Comparison of ENCODE assay signal across 8 mouse cellular contexts in genomic region chr7:144935563-144935962, GRCm38 (mm10). TPM values are rescaled to one million over a fixed set of nuclear protein-coding genes. Genes with fewer than 3 reads are reported as not detected.
DNase-seq lines count a peak whose midpoint lies in the region; ATAC-seq and TF ChIP-seq lines count a peak whose summit lies in the region.
"Had no signal": no experiment of that assay in that cellular context is flagged by ENCODE, and none has a peak within 500 bp of the region (broad histone marks: within the 10 kb centered on the region; RNA-seq: fewer than 3 reads in every experiment).

No protein-coding gene starts in this region.

- intact Hi-C loops in left cerebral cortex, adult 2 months (cut with DNase I) = no loop called here

- ATAC-seq in midbrain, embryonic 15.5 days (replicated peaks) = no peak

- no peaks in the 10 kb centered on the region for H3K36me3 ChIP-seq in midbrain, embryonic 15.5 days (replicated peaks)

- H3K4me1 ChIP-seq in midbrain, embryonic 15.5 days = peaks cover 43% of the 10 kb centered on the region

- H3K9me3 ChIP-seq in midbrain, embryonic 15.5 days = no peaks in the 10 kb centered on the region

- WGBS in midbrain, embryonic 15.5 days = 49% methylated on average over 5 of the region's 5 CpGs

- H3K4me2 ChIP-seq in midbrain, embryonic 15.5 days = 0 out of 2 replicates have a peak overlapping the region, but pooled peaks have one; percentile 5

- H3K4me3 ChIP-seq in left cerebral cortex, adult 2 months = no peak overlapping the region
- H3K4me3 ChIP-seq in midbrain, embryonic 15.5 days = no peak overlapping the region

- TF ChIP-seq CTCF in left cerebral cortex, adult 2 months (IDR thresholded peaks at IDR 0.05) = peak; percentile 62

- no peak overlapping the region for H3K9ac ChIP-seq in midbrain, embryonic 15.5 days

- peak in 1 of 2 experiments; percentile 47 for DNase-seq in left cerebral cortex, adult 2 months (ENCODE audit: extremely low spot score in 1 of 2, low spot score in 2 of 2)
- DNase-seq in left cerebral cortex, adult 18-20 months (ENCODE audit: low spot score in 2 of 2) = no peak
- peak; percentile 79 for DNase-seq in MN1 (ENCODE audit: low spot score)
- peak; percentile 94 for DNase-seq in brain, adult 2 months (ENCODE audit: low read depth, low spot score)
- DNase-seq in heart, postnatal 4 days = peak; percentile 73
- no peak for DNase-seq in urinary bladder, adult 2 months (ENCODE audit: low spot score)

- H3K27me3 ChIP-seq in midbrain, embryonic 15.5 days (replicated peaks) = peaks cover 20% of the 10 kb centered on the region

- H3K27ac ChIP-seq in left cerebral cortex, adult 2 months = no peak overlapping the region
- H3K27ac ChIP-seq in midbrain, embryonic 15.5 days = peak overlapping the region; percentile 3; the same call in 1 of the 2 replicates

RNA-seq across cellular contexts. Expression of gene Ccnd1, which starts 4.2 kb away (rescaled TPM):
- 10 to 100 TPM; 57.0 to 57.7 TPM for total RNA-seq in left cerebral cortex, adult 2 months (2021)
- total RNA-seq in left cerebral cortex, adult 18-20 months (2021) = 10 to 100 TPM; 42.9 to 57.5 TPM
- total RNA-seq in heart, postnatal 4 days (2021) = 100 to 1,000 TPM; 128 to 130 TPM
- polyA plus RNA-seq in midbrain, embryonic 15.5 days (2015; fragmentation: Nextera tagmentation; extraction: Ambion mirVana) = 39.4 and 40.8 TPM in 2 replicates
- polyA plus RNA-seq in urinary bladder, adult 2 months (2012; rRNA removed) = 79.1 and 96.1 TPM in 2 replicates

RNA-seq across cellular contexts. Expression of gene LTO1, which starts 20.7 kb away (rescaled TPM):
- total RNA-seq in left cerebral cortex, adult 2 months (2021) = 10 to 100 TPM; 26.4 to 27.8 TPM
- 10 to 100 TPM; 27.0 to 27.2 TPM for total RNA-seq in left cerebral cortex, adult 18-20 months (2021)
- total RNA-seq in heart, postnatal 4 days (2021) = 10 to 100 TPM; 13.8 to 14.8 TPM
- 32.2 and 33.6 TPM in 2 replicates for polyA plus RNA-seq in midbrain, embryonic 15.5 days (2015; fragmentation: Nextera tagmentation; extraction: Ambion mirVana)
- polyA plus RNA-seq in urinary bladder, adult 2 months (2012; rRNA removed) = 48.1 and 48.3 TPM in 2 replicates

RNA-seq across cellular contexts. Expression of gene Fgf15, which starts 39.2 kb away (rescaled TPM):
- not detected for total RNA-seq in left cerebral cortex, adult 2 months (2021)
- total RNA-seq in left cerebral cortex, adult 18-20 months (2021) = not detected
- not detected for total RNA-seq in heart, postnatal 4 days (2021)
- 26.7 and 26.8 TPM in 2 replicates for polyA plus RNA-seq in midbrain, embryonic 15.5 days (2015; fragmentation: Nextera tagmentation; extraction: Ambion mirVana)
- not detected in 2 replicates for polyA plus RNA-seq in urinary bladder, adult 2 months (2012; rRNA removed)
- total RNA-seq: left cerebral cortex, adult 8-10 months had no signal

Comparison
In these comparisons a context has a peak if more than half of its experiments do, and no peak if none do; other contexts are left out.
1. DNase-seq: peak in MN1 (single experiment), brain, adult 2 months (single experiment) and heart, postnatal 4 days (single experiment); none in left cerebral cortex, adult 18-20 months (0 of 2) and urinary bladder, adult 2 months (single experiment).